Mouse (Mus musculus): Measurements from ENCODE around the gene Ybx1.

- no peak for TF ChIP-seq TAL1 (IDR thresholded peaks at IDR 0.05; ENCODE audit: low read length)
- no peak for TF ChIP-seq GATA1 (IDR thresholded peaks at IDR 0.05; ENCODE audit: low read length)
These were observed 690 bp upstream of the Ybx1 start for GRCm38 (mm10) chr4:119295134-119295453.
